Mouse (Mus musculus) lung, adult 10 weeks (tissue): ENCODE measurements around the gene Trpm5. TPM values are rescaled to one million over a fixed set of nuclear protein-coding genes. Genes with fewer than 3 reads are reported as not detected.

Source experiments
- polyA plus RNA-seq: library from polyadenylated mRNA; stranded (reverse); fragments of 350-450 nt; fragmentation: Illumina TruSeq; extraction: RNeasy Lipid Tissue Mini Kit (QIAGEN cat#74804); gene quantifications from one replicate; pipeline ENCODE4 v1.2.3, GENCODE M21; 2014; ENCODE audit warnings: low read depth, low replicate concordance; ENCODE audit not compliant: insufficient read depth

Gene Trpm5
- 0.24 TPM for polyA plus RNA-seq

DNA sequence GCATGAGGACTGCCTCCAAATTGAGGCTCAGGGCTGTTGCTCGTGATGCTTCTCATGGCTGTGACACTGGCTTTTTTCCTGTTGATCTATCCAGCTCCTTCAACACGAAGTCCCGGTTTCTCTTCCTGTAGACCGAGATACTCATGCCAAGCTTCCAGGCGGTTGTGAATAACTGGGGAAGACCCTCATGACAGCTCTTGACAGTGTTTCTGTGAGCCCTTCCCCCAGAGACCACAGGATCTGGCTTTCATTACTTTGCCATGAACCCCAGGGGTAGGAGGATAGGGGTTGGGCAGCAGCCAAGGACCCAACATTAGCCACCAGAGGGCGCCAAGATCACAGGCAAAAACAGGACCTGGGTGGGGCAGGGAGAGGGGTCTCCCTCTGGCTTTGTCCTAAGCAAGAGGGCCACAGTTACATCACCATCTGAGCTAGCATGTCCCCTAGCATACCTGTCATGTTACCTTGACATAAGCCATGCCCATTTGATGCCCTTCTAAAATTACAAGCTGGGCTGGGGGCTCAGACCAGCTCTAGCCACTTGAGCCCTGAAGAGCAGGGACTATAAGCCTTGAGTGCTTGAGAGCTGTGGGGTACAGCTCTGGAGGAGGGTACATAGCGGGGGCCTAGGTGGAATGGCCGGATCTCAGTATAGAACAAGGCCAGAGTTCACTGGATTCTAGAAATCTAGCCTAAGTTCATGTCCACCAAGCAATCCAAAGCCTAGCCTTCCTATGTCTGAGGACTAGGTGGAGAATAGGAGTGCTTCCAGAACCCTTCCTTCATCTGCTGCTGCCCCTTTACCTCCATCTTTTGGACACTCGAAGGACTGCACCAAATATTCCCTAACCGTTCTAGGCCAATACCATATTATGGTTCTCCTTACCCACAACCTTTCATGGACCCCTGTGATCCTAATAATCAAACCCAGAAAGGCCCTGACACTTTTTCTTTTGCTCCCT, at the start of gene Trpm5:
TSS of gene Trpm5 (minus strand) at position 51 of the 962 bp plus-strand sequence.

GRCm38 (mm10) chr7:143106062-143106461, 11.6 kb upstream of the Trpm5 start, which contains the start of gene Kcnq1:
Gene Kcnq1 (plus strand): TSS chr7:143106362.

GRCm38 (mm10) chr7:143068882-143069591, 25.4 kb downstream of the Trpm5 start, which contains the start of gene Tssc4:
Gene Tssc4 (plus strand): TSS chr7:143069249.

DNA sequence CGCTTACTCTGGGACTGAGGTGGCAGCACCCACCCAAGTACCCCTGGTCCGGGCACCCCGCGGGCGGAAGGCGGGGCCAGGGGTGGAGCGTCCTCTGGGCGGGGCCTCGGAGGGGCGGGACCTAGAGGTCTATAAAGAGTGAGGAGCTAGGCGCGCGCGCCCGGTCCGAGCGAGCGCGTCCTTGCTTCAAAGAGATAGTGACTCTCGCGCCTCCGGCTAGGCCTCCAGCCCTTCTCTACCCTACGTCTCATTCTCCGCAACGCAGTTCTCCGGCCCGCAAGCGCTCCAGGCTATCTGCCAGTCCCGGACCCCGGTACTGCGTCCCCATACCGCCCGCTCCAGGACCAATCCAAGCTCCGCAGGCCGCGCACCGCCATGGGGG, 41.8 kb downstream of the Trpm5 start, which contains the start of gene Cd81:
TSS of gene Cd81 (plus strand) at position 114 of the 382 bp plus-strand sequence.

Other genes starting within 250 kb of the Trpm5 start
- not detected for gene Th, start 163.5 kb downstream of the Trpm5 start, polyA plus RNA-seq
- 0.19 TPM for gene Ascl2, start 125.4 kb downstream of the Trpm5 start, polyA plus RNA-seq
- 12.8 TPM for gene Tspan32, start 89.6 kb downstream of the Trpm5 start, polyA plus RNA-seq
- gene Cd81, start 41.9 kb downstream of the Trpm5 start, polyA plus RNA-seq = 294 TPM
- 36.2 TPM for gene Tssc4, start 25.4 kb downstream of the Trpm5 start, polyA plus RNA-seq
- 15.0 TPM for gene Kcnq1, start 11.7 kb upstream of the Trpm5 start, polyA plus RNA-seq